Mouse (Mus musculus): Measurements from ENCODE around the gene Pop5. TPM values are rescaled to one million over a fixed set of nuclear protein-coding genes. Genes with fewer than 3 reads are reported as not detected.

Gene Pop5
- total RNA-seq, 2 experiments from 2014 or later = 116 to 117 TPM

- no peak for DNase-seq (ENCODE audit: extremely low spot score in 1 of 2, low spot score in 2 of 2)
- peak overlapping the region; percentile 90 for H3K27ac ChIP-seq
- intact Hi-C loops (cut with DNase I) = no loop called here
- no peak for TF ChIP-seq CTCF (IDR thresholded peaks at IDR 0.05)
- H3K4me3 ChIP-seq = peak overlapping the region; percentile 79
Measured at GRCm38 (mm10) chr5:115194626-115195221, 40.9 kb upstream of the Pop5 start.

GRCm38 (mm10) chr5:115203735-115204561 lies 31.7 kb upstream of the Pop5 start:
- Histone ChIP-seq H3K4me3 (no peak overlapping the region), H3K27ac (peak overlapping the region; percentile 91)
- intact Hi-C loops (cut with DNase I) = no loop called here
- no peak for TF ChIP-seq CTCF (IDR thresholded peaks at IDR 0.05)
- peak in 1 of 2 experiments; percentile 29 for DNase-seq (ENCODE audit: extremely low spot score in 1 of 2, low spot score in 2 of 2)

- intact Hi-C loops (cut with DNase I) = no loop called here
- Histone ChIP-seq H3K4me3 (peak overlapping the region; percentile 13; the same call in 1 of the 2 replicates), H3K27ac (peak overlapping the region; percentile 91)
- no peak for TF ChIP-seq CTCF (IDR thresholded peaks at IDR 0.05)
- DNase-seq (ENCODE audit: extremely low spot score in 1 of 2, low spot score in 2 of 2) = peak; percentile 56 to 69
Measured at GRCm38 (mm10) chr5:115204562-115205311, 30.9 kb upstream of the Pop5 start.

- intact Hi-C loops (cut with DNase I) = loop anchor here (2.0 kb wide), 1 partner anchor 62 kb away; no protein-coding TSS in a partner anchor
- Histone ChIP-seq H3K4me3 (no peak overlapping the region), H3K27ac (peak overlapping the region; percentile 76)
- peak; percentile 52 for TF ChIP-seq CTCF (IDR thresholded peaks at IDR 0.05)
- DNase-seq (ENCODE audit: extremely low spot score in 1 of 2, low spot score in 2 of 2) = no peak
Measured at GRCm38 (mm10) chr5:115207244-115207643, 28.4 kb upstream of the Pop5 start.

GRCm38 (mm10) chr5:115207892-115208291 lies 27.7 kb upstream of the Pop5 start:
- H3K27ac ChIP-seq = peak overlapping the region; percentile 76
- peak in 1 of 2 experiments; percentile 31 for DNase-seq (ENCODE audit: extremely low spot score in 1 of 2, low spot score in 2 of 2)

GRCm38 (mm10) chr5:115208601-115209000 lies 27.0 kb upstream of the Pop5 start:
- DNase-seq (ENCODE audit: extremely low spot score in 1 of 2, low spot score in 2 of 2) = no peak
- Histone ChIP-seq H3K27ac (peak overlapping the region; percentile 76), H3K4me3 (no peak overlapping the region)
- no peak for TF ChIP-seq CTCF (IDR thresholded peaks at IDR 0.05)
- intact Hi-C loops (cut with DNase I) = no loop called here

More at GRCm38 (mm10) chr5:115207892-115208291, 27.7 kb upstream of the Pop5 start:
- no peak overlapping the region for H3K4me3 ChIP-seq
- no peak for TF ChIP-seq CTCF (IDR thresholded peaks at IDR 0.05)
- intact Hi-C loops (cut with DNase I) = loop anchor here (2.0 kb wide), 1 partner anchor 61 kb away; no protein-coding TSS in a partner anchor

GRCm38 (mm10) chr5:115210380-115210779 lies 25.3 kb upstream of the Pop5 start:
- no peak for DNase-seq (ENCODE audit: extremely low spot score in 1 of 2, low spot score in 2 of 2)
- intact Hi-C loops (cut with DNase I) = no loop called here
- no peak overlapping the region for H3K27ac ChIP-seq
- TF ChIP-seq CTCF (IDR thresholded peaks at IDR 0.05) = peak; percentile 61
- H3K4me3 ChIP-seq = no peak overlapping the region

GRCm38 (mm10) chr5:115212451-115212850 lies 23.2 kb upstream of the Pop5 start:
- H3K4me3 ChIP-seq = no peak overlapping the region
- DNase-seq (ENCODE audit: extremely low spot score in 1 of 2, low spot score in 2 of 2) = no peak
- intact Hi-C loops (cut with DNase I) = no loop called here
- peak overlapping the region; percentile 72 for H3K27ac ChIP-seq
- no peak for TF ChIP-seq CTCF (IDR thresholded peaks at IDR 0.05)

GRCm38 (mm10) chr5:115212861-115213260 lies 22.8 kb upstream of the Pop5 start:
- DNase-seq (ENCODE audit: extremely low spot score in 1 of 2, low spot score in 2 of 2) = no peak
- Histone ChIP-seq H3K27ac (peak overlapping the region; percentile 72), H3K4me3 (no peak overlapping the region)
- no peak for TF ChIP-seq CTCF (IDR thresholded peaks at IDR 0.05)
- intact Hi-C loops (cut with DNase I) = loop anchor here (1.0 kb wide), 1 partner anchor 18 kb away; no protein-coding TSS in a partner anchor

- Histone ChIP-seq H3K4me3 (peak overlapping the region; percentile 45), H3K27ac (peak overlapping the region; percentile 87)
- TF ChIP-seq CTCF (IDR thresholded peaks at IDR 0.05) = no peak
- intact Hi-C loops (cut with DNase I) = no loop called here
- DNase-seq (ENCODE audit: extremely low spot score in 1 of 2, low spot score in 2 of 2) = peak in 1 of 2 experiments; percentile 66
Measured at GRCm38 (mm10) chr5:115214864-115215263, 20.8 kb upstream of the Pop5 start.

- Histone ChIP-seq H3K4me3 (peak overlapping the region; percentile 45), H3K27ac (peak overlapping the region; percentile 87)
- no peak for TF ChIP-seq CTCF (IDR thresholded peaks at IDR 0.05)
- intact Hi-C loops (cut with DNase I) = no loop called here
- DNase-seq (ENCODE audit: extremely low spot score in 1 of 2, low spot score in 2 of 2) = no peak
Measured at GRCm38 (mm10) chr5:115215273-115216185, 20.1 kb upstream of the Pop5 start.

Measured in left cerebral cortex, adult 2 months (tissue).